Mouse (Mus musculus): ENCODE results near the gene Myt1l. TPM values are rescaled to one million over a fixed set of nuclear protein-coding genes. Genes with fewer than 3 reads are reported as not detected.

Gene Myt1l
- 100 to 1,000 TPM; 221 to 228 TPM for total RNA-seq (2021)

DNA sequence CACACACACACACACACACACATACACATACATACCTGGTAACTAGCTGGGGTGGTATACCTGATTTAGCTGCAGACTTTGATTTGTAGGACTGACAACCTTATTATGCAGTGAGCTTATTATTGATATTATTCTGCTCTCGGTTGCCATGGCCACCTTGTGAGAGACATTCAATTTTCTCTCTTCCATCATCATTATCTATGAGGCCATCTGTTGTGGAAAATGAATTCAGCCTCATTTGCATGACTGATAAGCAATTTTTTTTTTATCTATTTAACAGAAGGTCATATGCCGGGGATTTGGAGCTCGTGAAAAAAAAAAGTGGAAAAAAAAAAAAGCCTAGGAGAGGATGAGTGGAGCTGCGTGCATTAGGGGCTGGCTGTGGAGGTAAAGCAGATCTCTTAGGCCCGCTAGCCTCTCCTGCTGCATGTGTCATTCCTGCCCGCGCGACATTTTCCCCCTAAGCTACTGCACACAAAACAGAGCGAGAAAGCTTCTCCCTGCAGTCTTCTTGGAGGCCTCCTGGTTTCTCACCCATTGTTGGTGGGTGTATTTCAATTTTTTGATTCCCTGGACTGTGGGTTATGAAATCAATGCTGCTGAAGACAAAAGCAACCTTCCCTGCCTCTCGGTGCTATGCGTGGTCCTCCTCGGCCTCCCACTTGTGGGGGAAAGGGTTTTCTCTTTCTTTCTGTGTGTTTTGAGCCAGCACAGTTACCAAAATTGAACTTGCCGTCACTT is at the start of gene Myt1l:
Myt1l (plus strand) TSS at position 354 of the 741 bp plus-strand sequence.
- DNase-seq: no peak

DNA sequence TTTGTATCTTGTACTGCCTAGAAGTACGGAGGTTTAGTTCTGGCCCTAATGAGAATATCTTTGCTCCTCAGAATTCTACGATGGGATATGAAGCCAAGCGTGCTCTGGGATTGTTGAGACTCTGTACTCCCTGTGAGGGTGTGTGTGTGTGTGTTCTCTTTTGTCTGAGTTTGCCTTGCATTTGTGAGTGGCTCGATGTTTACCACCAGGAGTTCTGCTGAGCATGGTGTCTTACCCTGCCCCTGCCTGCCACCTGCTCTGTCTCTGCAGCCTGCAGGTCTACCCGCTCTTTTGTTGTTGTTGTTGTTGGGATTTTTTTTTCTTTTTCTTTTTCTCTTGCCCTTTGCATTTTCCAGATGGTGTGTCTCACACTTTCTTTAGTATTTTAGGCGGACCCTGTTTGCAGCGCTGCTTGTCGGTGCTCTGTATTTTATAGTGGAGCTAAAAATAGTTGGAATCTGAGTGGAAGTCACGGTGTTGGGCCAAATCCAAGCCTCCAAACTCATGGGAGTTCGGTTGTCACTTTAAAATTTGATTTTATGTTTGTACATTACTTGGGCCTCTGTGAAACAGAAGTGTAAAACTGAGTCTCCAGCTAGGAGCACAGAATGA is 41.7 kb upstream of the Myt1l start:
- DNase-seq: no peak

DNA sequence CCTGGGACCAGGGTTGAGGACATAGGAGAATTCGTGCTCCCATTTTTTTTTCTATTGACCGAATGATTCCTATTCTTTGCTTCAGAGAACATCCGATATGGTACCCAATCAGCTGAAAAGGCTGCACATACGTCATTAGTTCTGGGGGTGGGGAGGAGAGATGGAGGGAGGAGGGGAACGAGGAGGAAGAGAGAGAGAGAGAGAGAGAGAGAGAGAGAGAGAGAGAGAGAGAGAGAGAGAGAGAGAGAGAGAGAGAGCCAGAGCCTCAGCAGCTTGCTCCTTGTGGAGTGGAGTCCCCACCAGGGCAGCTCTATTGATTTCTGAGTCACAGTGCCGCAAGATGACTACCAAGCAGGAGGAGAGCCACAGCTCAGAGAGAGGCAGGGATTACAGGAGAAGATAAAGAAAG is 1.9 kb upstream of the Myt1l start:
- peak in 1 of 2 experiments; percentile 62 for DNase-seq

DNA sequence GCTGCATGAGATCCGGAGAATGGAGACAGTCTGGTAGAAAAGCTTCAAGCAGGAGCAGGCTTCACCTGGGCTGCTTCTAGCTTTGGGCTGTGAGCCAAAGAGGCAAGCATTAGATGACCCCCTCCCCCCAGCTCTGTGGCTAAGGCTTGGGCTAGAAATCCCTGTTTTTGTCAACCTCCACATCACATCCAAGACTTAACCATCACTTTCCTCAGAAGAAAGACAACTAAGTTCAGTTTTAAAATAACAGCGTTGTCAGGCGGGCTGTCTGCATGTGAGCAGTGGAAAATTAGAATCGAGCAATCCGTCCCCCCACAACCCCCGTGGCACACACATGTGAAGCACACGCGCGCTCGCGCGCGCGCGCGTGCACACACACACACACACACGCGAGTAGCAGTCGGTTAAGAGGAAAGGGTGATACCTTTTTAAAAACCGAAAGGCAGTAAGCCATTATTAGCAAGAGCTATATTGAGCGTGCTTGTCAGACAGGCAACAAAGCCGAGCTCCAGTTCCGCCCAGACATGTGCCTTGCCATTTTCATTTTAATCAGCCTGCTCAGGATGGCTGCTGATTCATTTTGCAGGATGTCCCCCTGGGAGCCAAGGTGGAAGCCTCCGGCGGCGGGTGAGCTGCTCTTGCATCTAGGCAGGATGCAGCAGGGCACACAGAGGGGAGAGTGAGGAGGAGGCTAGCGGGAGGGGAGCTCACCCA is 979 bp upstream of the Myt1l start:
- DNase-seq: peak; percentile 70 to 72

- no peak for DNase-seq
Measured at GRCm38 (mm10) chr12:29530241-29530725, 2.1 kb downstream of the Myt1l start.

- DNase-seq: no peak
Measured at GRCm38 (mm10) chr12:29530823-29531222, 2.6 kb downstream of the Myt1l start.

GRCm38 (mm10) chr12:29533071-29533876 is 5.1 kb downstream of the Myt1l start:
- DNase-seq: no peak

GRCm38 (mm10) chr12:29534326-29534725 is 6.1 kb downstream of the Myt1l start:
- DNase-seq: no peak

- no peak for DNase-seq
Measured at GRCm38 (mm10) chr12:29534761-29535300, 6.6 kb downstream of the Myt1l start.

DNA sequence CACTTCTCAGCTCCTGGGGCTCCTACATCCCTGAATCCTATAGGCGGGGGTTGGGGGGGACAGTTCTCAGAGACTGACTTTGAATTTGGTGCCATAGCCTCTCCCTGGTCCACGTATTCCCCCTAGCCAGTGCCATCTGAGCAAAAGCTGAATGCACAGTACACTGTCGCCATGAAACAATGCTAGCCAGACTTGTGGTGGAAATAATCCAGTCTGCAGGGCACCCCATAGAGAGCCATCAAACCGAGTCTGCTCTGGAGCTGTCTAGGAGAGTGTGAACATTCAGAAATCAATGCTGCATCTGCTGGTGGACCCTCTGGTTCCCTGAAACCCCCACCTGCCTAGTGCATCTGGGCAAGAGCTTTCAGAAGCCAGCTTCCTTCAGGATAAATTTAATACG is 9.7 kb downstream of the Myt1l start:
- no peak for DNase-seq

DNA sequence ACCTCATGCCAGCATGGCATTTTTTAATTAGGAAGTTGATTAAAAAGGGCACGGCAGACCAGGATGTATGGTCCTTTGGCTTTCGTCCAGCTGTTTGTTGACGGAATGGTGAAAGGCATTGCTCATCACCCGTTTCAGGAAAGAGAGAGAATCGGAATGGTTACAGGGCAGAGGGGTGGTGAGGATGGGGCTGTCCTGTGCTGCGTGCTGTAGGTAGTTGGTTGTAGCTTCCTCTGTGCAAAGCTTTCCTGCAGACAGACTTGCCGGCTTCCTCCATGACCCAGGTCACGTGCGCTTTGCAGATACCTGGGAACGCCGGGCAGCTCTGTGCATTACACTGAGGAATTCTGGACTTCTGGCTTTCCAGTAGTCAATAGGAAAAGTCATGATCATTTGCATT is 10.3 kb downstream of the Myt1l start:
- DNase-seq: no peak

GRCm38 (mm10) chr12:29539106-29539505 is 10.9 kb downstream of the Myt1l start:
- no peak for DNase-seq

- no peak for DNase-seq
Measured at GRCm38 (mm10) chr12:29540741-29541140, 12.6 kb downstream of the Myt1l start.

DNA sequence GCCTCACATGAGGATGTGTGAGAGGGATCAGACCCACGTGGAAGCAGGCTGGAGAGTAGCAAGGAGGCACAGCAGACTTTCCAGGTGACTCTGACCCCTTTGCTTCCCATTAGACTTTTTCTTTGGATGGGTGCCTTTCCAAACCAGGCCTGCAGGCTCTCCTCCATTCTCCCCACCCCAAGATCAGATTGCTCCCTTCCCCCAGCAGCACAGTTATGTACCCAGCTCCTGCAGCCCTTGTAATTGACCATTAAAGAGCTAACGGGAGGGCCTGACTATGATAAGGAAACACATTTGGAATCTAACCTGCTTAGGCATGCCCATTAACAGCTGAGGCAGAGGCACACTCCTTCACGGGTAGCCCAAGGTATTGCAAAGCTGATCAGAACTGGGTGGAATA is 17.9 kb downstream of the Myt1l start:
- no peak for DNase-seq

GRCm38 (mm10) chr12:29547112-29547511 is 18.9 kb downstream of the Myt1l start:
- DNase-seq: no peak

DNA sequence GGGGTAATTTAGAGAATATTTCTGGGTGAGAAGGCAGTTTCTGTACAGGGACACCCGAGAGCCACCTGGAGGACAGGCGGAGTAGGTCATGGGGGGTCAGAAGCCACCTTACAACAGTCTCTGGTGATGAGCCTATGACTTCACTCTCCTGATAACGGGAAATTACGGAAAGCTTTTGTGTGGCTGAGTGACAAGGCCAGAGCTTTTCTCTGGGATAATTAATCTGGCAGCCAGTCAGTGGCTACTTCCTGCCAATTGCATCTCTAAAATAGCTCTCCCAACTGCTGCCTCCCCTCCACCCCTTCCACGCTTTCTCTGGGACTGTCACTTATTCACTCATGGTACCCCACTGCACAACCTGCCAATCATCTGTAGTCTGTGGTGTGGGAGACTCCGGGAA is 19.6 kb downstream of the Myt1l start:
- peak; percentile 70 for DNase-seq

GRCm38 (mm10) chr12:29553138-29553537 is 25.0 kb downstream of the Myt1l start:
- no peak for DNase-seq

DNA sequence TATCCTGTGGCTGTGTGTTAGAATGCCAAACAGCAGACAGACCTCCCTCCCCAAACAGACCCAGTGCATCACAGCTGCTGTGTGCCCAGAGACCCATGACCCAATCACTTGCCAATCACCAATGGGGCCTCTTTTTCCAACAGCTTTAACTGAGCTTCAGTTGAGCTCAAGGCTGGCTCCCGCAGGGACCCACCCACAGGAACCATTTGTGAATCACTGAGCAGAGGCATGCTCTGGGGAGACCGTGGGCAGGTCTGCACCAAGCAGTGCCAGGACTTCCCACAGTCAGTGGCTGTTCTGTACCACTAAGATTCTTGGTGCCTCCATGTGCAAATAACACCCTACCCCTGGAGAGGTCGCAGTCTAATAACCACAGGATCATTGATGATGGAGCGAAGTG is 27.5 kb downstream of the Myt1l start:
- DNase-seq: peak; percentile 71 to 79

DNA sequence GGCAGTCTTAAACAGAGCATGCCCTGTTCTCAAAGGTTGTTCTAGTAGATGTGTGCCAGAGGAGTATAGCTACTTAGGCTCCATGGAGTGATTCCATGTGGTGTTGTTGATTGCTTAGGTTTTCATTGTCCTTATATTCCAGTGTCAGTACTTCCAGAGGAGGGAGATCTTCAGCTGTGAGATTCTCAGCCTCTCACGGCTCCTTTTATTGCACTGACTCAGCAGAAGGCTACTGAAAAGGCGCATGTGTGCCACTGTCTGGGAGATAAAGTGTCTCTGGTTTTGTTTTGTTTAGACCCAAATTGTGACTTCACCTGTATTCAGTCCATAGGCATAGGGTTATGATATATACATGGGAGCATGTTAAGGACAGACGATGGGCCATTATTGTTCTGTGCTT is 28.2 kb downstream of the Myt1l start:
- no peak for DNase-seq

DNA sequence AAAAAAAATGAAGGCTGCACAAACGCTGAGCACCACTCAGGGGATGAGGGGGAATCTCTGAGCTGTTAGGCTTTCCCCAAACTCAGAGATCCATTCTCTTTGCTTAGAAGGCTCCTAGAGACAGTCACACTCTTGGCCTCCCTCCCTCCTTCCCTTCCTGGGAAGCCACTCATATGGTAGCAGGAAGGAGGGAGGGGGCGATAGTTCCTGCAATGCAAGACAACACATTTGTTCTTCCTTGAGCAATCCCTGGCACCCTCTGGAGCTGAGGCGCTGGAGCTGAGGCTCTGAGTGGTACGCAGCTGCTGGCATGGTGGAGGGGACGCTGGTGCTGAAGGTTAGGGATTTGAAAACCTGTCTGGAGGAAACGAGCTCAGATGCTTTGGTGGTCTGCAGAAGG is 28.7 kb downstream of the Myt1l start:
- DNase-seq: no peak

- DNase-seq: no peak
Measured at GRCm38 (mm10) chr12:29559769-29560168, 31.6 kb downstream of the Myt1l start.

- DNase-seq: no peak
Measured at GRCm38 (mm10) chr12:29561222-29561621, 33.0 kb downstream of the Myt1l start.
